Mouse (Mus musculus): ENCODE data around the gene Aqp1.

DNA sequence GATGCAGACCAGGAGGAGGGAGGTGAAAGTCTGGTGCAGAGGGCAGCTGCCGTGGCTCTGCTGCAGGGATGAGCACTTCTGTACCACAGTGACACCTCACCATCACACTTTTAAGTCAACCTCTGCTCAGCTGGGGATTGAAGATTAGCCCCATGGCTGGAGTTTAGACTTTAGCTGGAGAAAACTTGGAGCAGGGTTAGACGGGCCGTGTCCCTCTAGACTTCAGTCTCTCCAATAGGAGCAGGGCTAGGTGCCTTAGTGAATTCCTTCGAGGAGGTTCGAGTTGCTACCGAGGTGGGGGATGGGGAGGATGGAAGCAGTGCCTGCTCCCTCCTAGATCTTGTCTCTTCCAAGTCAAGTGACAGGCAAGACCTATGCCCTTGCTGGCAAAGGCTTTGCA is 1.8 kb downstream of the Aqp1 start:
- TF ChIP-seq CTCF (IDR thresholded peaks at IDR 0.05; ENCODE audit: control insufficient read depth, insufficient read depth, insufficient replicate concordance, low read depth, low read length): no peak
- TF ChIP-seq POLR2A (IDR thresholded peaks at IDR 0.05; ENCODE audit: control insufficient read depth, low read depth, low read length): no peak
